Mouse (Mus musculus) embryonic fibroblast, embryonic 13.5 days (primary cell): Measurements from ENCODE around the gene Rpap1.
A peak's percentile ranks its signal among the peaks of the same experiment; 100 is the strongest.

Experiments used
- CTCF ChIP-seq: IDR thresholded peaks from 2 replicates; pipeline ENCODE4 v1.5.1; 2011; ENCODE audit warnings: mild to moderate bottlenecking, control low read depth, low read length, moderate library complexity, borderline replicate concordance; ENCODE audit not compliant: insufficient read depth
- POLR2A ChIP-seq: IDR thresholded peaks from 2 replicates; pipeline ENCODE4 v1.6.1; 2011; ENCODE audit warnings: low read depth, mild to moderate bottlenecking, control low read depth, low read length, moderate library complexity

DNA sequence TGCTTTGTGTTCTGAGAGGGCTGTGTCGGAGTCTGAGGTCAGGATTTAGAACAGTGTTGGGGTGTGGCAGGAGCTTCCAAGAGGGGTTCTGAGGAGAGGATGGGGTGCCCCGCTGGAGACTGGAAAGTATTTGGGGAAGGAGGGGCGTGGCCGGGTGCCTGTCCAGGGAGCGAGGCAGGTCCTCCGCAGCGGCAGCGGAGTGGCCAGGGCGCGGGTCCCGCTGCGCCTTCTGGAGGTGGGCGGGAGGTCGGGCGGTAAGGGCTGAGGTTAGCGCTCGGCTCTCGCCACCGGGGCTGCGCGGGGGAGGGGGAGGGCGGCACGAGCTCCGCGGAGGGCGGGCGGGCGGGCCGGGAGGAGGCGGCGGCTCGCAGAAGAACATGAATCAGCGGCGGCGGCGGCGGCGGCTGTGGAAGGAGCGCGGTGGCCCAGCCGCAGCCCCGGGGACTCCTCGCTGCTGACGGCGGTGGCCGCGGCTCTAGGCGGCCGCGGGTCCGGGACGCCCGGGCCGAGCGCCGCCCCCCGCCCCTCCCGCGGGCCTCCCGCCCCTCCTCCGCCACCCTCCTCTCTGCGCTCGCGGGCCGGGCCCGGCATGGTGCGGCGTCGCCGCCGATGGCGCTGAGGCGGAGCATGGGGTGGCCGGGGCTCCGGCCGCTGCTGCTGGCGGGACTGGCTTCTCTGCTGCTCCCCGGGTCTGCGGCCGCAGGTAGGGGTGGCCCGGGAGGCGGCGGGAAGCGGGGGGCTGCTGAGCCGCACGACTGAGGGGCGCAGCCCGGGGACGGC lies 12.0 kb upstream of the Rpap1 start:
- TF ChIP-seq CTCF = no peak
- peak; percentile 52 for TF ChIP-seq POLR2A
